Mouse (Mus musculus) kidney, embryonic 14.5 days (tissue): ENCODE measurements around the gene Pard3. TPM values are rescaled to one million over a fixed set of nuclear protein-coding genes. Genes with fewer than 3 reads are reported as not detected.

ENCODE experiments used
- ATAC-seq: fragments of 200-750 bp; cut with Nextera tagmentation; 2 replicates; pipeline ENCODE4 v1.8.0; 2017; ENCODE audit warnings: moderate number of reproducible peaks, mild to moderate bottlenecking, moderate TSS enrichment, moderate library complexity; ENCODE audit not compliant: low FRiP score, low TSS enrichment
- H3K27ac ChIP-seq: fragments of 300-500 bp; sonication (generic); 2 replicates; pipeline ENCODE4 v1.5.1; 2014; ENCODE audit warnings: low read depth, mild to moderate bottlenecking, low read length, moderate library complexity, mixed read lengths
- H3K27me3 ChIP-seq: fragments of 300-500 bp; sonication (generic); 2 replicates; pipeline ENCODE4 v1.6.1; 2014; ENCODE audit warnings: mild to moderate bottlenecking, low read length; ENCODE audit not compliant: control insufficient read depth, insufficient read depth
- H3K36me3 ChIP-seq: fragments of 300-500 bp; sonication (generic); 2 replicates; pipeline ENCODE4 v1.6.1; 2014; ENCODE audit warnings: low read length, mixed read lengths; ENCODE audit not compliant: control insufficient read depth, insufficient read depth
- H3K4me1 ChIP-seq: fragments of 300-500 bp; sonication (generic); 2 replicates; pipeline ENCODE4 v1.6.1; 2014; ENCODE audit warnings: low read length, mixed read lengths; ENCODE audit not compliant: control insufficient read depth, insufficient read depth
- H3K4me2 ChIP-seq: fragments of 300-500 bp; sonication (generic); replicated peaks from 2 replicates; pipeline ENCODE4 v1.6.1; 2014; ENCODE audit warnings: low read depth, mild to moderate bottlenecking, low read length
- H3K4me3 ChIP-seq: fragments of 300-500 bp; sonication (generic); 2 replicates; pipeline ENCODE4 v1.5.1; 2014; ENCODE audit warnings: mild to moderate bottlenecking, low read length
- H3K9ac ChIP-seq: fragments of 300-500 bp; sonication (generic); 2 replicates; pipeline ENCODE4 v1.6.1; 2014; ENCODE audit warnings: low read depth, mild to moderate bottlenecking, low read length, moderate library complexity
- H3K9me3 ChIP-seq: fragments of 300-500 bp; sonication (generic); 2 replicates; pipeline ENCODE4 v1.6.1; 2016; ENCODE audit warnings: low read length; ENCODE audit not compliant: control insufficient read depth
- WGBS: fragments of 180-500 bp; shearing (Covaris S2); extraction: QIAGEN DNeasy Blood & Tissue Kit; methylation state at CpG from one replicate; pipeline ENCODE4 v1.1.7; 2014; 5-methylcytosine and 5-hydroxymethylcytosine counted together
- polyA plus RNA-seq: library from polyadenylated mRNA; unstranded; fragments of >200 nt; fragmentation: Nextera tagmentation; extraction: Ambion mirVana; gene quantifications from 2 replicates; pipeline ENCODE4 v1.2.1, GENCODE M21; 2014

The Pard3 gene
- polyA plus RNA-seq, 1 experiment from 2014 or later = 36.9 TPM

DNA sequence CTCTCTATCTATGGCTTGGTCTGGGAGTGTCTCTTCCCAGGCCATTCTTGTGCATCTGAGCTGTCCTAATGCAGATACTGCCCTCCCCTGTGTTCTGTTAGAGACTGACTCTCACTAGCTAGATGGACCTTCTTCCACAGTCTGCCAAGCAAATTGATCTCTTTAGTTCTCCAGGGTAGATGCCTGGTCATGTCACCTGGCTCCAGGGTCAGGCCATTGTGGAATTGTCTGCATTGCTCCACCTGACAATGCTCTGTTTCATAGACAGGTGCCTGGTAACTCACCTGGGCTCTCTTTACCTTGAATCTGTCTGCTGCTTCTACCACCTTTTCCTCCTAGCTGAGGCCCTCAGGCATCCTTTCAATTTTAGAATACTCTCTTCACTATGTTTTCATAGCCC is 329.0 kb downstream of the Pard3 start:
- H3K27me3 ChIP-seq = no peaks in the 10 kb centered on the region
- H3K4me1 ChIP-seq = no peaks in the 10 kb centered on the region
- ATAC-seq = no peak
- no peak overlapping the region for H3K4me3 ChIP-seq
- no peak overlapping the region for H3K9ac ChIP-seq
- peaks cover 4% of the 10 kb centered on the region; the same call in 1 of the 2 replicates for H3K9me3 ChIP-seq
- H3K27ac ChIP-seq = no peak overlapping the region
- H3K36me3 ChIP-seq = peaks cover 23% of the 10 kb centered on the region
- no peak overlapping the region for H3K4me2 ChIP-seq

DNA sequence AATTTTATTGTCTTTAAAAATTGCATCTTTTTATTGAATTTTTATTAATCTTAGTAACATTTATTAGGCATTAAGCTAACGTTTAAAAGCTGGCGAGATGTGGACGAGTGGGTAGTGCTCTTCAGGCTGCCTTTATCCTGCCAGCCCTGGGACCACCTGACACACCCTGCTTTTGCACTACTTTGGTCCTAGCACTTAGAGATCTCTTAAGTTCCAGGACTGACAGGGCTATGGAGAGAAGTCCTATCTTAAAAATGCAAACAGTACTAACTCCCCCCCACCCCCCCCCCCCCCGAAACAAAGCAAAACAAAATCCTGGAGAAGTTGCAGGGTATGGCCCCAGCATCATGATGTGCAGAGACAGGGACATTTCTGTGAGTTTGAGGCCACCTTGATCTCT is 331.8 kb downstream of the Pard3 start:
- H3K9me3 ChIP-seq = no peaks in the 10 kb centered on the region
- H3K4me1 ChIP-seq = no peaks in the 10 kb centered on the region
- H3K9ac ChIP-seq = no peak overlapping the region
- H3K4me2 ChIP-seq = no peak overlapping the region
- 82% methylated on average over 4 of the region's 4 CpGs for WGBS
- H3K36me3 ChIP-seq = peaks cover 13% of the 10 kb centered on the region; the same call in 1 of the 2 replicates
- ATAC-seq = no peak
- H3K27ac ChIP-seq = no peak overlapping the region
- no peak overlapping the region for H3K4me3 ChIP-seq
- no peaks in the 10 kb centered on the region for H3K27me3 ChIP-seq

DNA sequence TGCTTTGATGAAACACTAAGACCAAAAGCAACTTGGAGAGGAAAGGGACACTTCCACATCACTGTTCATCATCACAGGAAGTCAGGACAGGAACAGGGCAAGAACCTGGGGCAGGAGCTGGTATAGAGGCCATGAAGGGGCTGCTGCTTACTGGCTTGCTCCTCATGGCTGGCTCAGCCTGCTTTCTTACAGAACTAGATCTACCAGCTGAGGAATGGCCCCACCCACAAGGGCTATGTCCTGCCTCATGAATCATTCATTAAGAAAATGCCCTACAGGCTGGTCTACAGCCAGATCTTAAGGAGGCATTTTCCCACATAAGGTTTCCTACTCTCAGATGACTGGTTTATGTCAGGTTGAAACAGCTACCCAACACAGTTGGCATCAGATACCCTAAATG is 342.1 kb downstream of the Pard3 start:
- ATAC-seq = peak; percentile 49; the same call in 1 of the 2 replicates
- Histone ChIP-seq H3K4me2 (no peak overlapping the region), H3K4me1 (no peaks in the 10 kb centered on the region), H3K27ac (no peak overlapping the region), H3K36me3 (peaks cover 14% of the 10 kb centered on the region; the same call in 1 of the 2 replicates), H3K4me3 (no peak overlapping the region), H3K27me3 (no peaks in the 10 kb centered on the region), H3K9ac (no peak overlapping the region), H3K9me3 (no peaks in the 10 kb centered on the region)

DNA sequence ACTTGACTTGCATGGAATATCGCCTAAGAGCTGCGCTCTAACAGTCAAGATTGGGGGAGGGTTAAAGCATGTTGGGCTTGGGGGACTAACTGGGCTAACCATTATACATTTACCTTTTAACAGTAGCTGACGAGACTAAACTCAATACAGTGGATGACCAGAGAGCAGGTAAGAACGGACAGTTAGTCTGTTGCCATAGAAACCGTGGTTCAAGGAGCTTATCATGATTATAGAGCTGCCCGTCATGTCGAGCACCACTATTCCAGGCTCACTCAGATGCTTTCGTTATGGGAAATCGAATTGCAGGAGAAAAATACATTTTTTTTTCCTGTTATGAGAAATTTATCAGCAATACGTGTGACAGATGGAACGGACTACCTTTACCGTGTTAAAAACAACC is 346.9 kb downstream of the Pard3 start:
- WGBS = 88% methylated on average over 12 of the region's 12 CpGs
- Histone ChIP-seq H3K4me2 (no peak overlapping the region), H3K36me3 (peaks cover 17% of the 10 kb centered on the region; the same call in 1 of the 2 replicates), H3K4me3 (no peak overlapping the region), H3K9ac (no peak overlapping the region), H3K9me3 (no peaks in the 10 kb centered on the region), H3K4me1 (no peaks in the 10 kb centered on the region), H3K27me3 (no peaks in the 10 kb centered on the region), H3K27ac (no peak overlapping the region)
- ATAC-seq = no peak

DNA sequence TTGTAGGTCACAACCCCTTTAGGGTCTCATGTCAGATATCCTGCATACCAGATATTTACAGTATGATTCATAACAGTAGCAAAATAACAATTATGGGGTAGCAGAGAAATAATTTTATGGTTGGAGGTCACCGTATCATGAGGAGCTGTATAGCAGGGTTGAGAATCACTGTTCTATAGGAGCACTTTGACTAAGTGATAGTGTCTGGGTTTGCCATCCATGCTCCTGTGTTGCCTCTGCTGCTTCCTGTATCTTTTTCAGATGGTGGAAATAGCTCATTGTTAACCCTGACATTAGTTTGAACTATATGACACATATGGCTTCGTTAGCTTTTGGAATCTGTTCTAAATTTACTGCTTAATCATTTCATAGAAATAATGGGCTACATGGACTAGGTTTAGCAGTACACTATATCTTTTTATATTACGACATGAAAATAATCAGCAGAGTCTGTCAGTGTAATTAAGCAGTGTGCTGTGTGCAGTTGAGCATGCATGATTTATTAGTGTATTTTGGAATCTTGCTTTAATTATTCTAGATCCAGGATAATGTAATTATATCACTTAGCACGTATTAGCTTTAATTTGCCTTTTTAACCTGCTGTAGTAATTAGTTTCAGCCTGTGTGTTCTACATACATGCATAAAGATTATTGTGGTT is 347.6 kb downstream of the Pard3 start:
- peaks cover 21% of the 10 kb centered on the region; the same call in 1 of the 2 replicates for H3K36me3 ChIP-seq
- no peak overlapping the region for H3K9ac ChIP-seq
- no peaks in the 10 kb centered on the region for H3K9me3 ChIP-seq
- no peak overlapping the region for H3K27ac ChIP-seq
- H3K4me1 ChIP-seq = no peaks in the 10 kb centered on the region
- no peaks in the 10 kb centered on the region for H3K27me3 ChIP-seq
- H3K4me2 ChIP-seq = no peak overlapping the region
- 80% methylated on average over 4 of the region's 4 CpGs for WGBS
- no peak overlapping the region for H3K4me3 ChIP-seq
- ATAC-seq = no peak

DNA sequence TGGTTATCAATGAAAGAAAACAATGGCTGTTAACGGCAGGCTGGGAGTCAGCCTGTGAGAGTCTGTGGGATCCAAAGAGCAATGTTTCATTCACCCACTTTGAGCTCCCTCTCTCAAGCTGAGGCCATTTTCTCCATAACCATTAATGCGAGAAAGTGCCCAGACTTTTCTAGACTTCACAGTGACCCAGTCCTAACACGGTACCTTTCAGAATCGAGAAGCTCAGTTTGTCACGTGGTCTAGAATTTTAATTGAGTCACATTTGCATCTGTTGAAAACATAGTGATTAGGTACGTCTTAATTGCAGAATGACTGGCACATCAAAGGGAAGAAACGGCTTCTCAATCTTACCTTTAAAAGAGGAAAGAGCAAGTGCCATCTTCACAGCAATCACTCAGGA is 359.3 kb downstream of the Pard3 start:
- H3K4me3 ChIP-seq = no peak overlapping the region
- no peak overlapping the region for H3K4me2 ChIP-seq
- 44% methylated on average over 7 of the region's 7 CpGs for WGBS
- no peak overlapping the region for H3K9ac ChIP-seq
- H3K9me3 ChIP-seq = no peaks in the 10 kb centered on the region
- H3K4me1 ChIP-seq = no peaks in the 10 kb centered on the region
- H3K36me3 ChIP-seq = peaks cover 5% of the 10 kb centered on the region; the same call in 1 of the 2 replicates
- no peak for ATAC-seq
- no peak overlapping the region for H3K27ac ChIP-seq
- H3K27me3 ChIP-seq = no peaks in the 10 kb centered on the region

DNA sequence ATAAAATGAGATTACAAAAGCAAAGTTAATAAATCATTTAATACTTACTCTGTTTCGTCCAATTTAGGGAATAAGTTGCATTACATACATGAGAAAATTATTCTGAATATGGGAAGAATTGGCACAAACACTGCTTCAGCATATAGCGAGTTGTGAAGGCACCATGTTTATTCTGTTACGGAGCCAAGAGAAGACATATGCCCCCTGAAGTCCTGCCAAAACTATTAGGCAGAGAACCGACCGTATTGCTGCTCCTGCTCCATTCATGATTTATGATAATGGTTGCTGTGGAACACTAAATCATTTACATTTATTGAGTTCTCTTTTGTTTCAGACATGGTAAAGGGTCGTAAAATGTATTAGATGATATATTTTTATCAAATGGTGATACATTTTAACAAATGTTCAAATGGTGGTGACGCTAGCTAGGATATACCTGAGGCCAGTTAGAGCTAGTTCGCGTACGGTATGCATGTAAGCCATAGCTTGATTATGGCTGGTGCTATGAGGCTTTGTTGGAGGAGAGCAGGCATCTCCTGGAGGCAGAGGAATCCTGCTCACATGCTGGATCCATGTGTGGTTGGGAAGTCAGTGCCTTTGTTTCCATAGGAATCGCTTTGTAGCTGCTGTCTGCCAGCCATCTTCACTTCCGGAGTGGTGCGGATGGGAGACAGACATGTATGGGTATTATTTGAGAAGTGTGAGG is 360.7 kb downstream of the Pard3 start:
- Histone ChIP-seq H3K36me3 (peaks cover 5% of the 10 kb centered on the region; the same call in 1 of the 2 replicates), H3K27ac (no peak overlapping the region)

DNA sequence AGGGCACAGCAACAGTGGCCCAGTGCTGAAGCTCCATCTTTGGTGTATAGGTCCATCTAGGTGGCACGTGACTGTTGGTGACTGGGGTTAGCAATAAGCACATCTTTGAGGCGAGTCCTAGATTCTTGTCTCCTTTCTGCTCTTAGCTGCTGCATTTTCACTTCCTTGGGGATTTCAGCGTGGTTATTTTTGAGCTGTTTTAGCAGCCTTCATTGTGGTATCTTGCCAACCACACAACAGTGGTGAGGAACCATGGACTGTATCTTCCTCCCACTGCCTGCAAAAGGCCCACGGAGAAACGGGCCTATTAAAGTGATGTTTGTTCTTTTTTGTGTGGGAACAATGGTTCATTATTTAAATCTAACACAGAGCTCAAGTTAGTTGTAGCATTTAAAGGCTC is 363.2 kb downstream of the Pard3 start:
- H3K27ac ChIP-seq = no peak overlapping the region
- H3K4me1 ChIP-seq = no peaks in the 10 kb centered on the region
- no peaks in the 10 kb centered on the region for H3K36me3 ChIP-seq
- no peak for ATAC-seq
- no peak overlapping the region for H3K4me3 ChIP-seq
- no peak overlapping the region for H3K4me2 ChIP-seq
- WGBS = 84% methylated on average over 5 of the region's 5 CpGs
- no peaks in the 10 kb centered on the region for H3K9me3 ChIP-seq
- H3K9ac ChIP-seq = no peak overlapping the region
- no peaks in the 10 kb centered on the region for H3K27me3 ChIP-seq

More for the DNA sequence above, 360.7 kb downstream of the Pard3 start:
- ATAC-seq = no peak
- WGBS = 68% methylated on average over 13 of the region's 13 CpGs
- no peaks in the 10 kb centered on the region for H3K27me3 ChIP-seq
- H3K4me2 ChIP-seq = no peak overlapping the region
- H3K9me3 ChIP-seq = no peaks in the 10 kb centered on the region
- H3K4me3 ChIP-seq = no peak overlapping the region
- no peak overlapping the region for H3K9ac ChIP-seq
- no peaks in the 10 kb centered on the region for H3K4me1 ChIP-seq

DNA sequence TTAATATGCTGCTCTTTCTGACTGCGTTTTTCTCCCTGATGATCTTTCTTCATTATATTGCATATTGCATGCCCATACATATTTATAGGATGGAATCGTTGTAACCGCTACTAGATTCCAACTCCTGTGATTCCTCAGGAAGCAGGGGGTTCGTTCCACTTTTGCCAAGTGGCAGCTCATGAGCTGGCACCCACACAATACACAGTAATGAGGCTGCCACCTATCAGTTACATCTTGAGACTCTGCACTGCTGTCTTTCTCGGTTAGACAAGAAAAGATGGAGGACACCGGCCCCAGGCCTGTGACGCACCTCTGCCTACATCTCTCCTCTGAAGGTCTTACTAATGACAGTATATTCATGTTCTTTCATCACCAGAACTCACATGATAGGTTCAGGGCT is 364.3 kb downstream of the Pard3 start:
- Histone ChIP-seq H3K4me2 (no peak overlapping the region), H3K9ac (no peak overlapping the region), H3K9me3 (no peaks in the 10 kb centered on the region), H3K4me1 (no peaks in the 10 kb centered on the region), H3K27me3 (no peaks in the 10 kb centered on the region), H3K36me3 (no peaks in the 10 kb centered on the region), H3K27ac (no peak overlapping the region), H3K4me3 (no peak overlapping the region)
- WGBS = 86% methylated on average over 7 of the region's 7 CpGs
- ATAC-seq = no peak
